Mouse (Mus musculus): ENCODE data around the gene Atp2b1. TPM values are rescaled to one million over a fixed set of nuclear protein-coding genes. Genes with fewer than 3 reads are reported as not detected.

Gene Atp2b1
- total and polyA plus RNA-seq, 3 experiments, result 23.5 to 26.6 TPM; not detected in 1

GRCm38 (mm10) chr10:98972359-98972758 lies 58.2 kb downstream of the Atp2b1 start:
- Histone ChIP-seq H3K4me1 (ENCODE audit: control insufficient read depth in 1 of 2, insufficient read depth in 2 of 2, low read length in 2 of 2) (peaks cover 0 to 5% of the 10 kb centered on the region in 2 experiments; a peak in 2 of 4 replicates), H3K27ac (ENCODE audit: control insufficient read depth, low read depth, low read length) (no peak overlapping the region), H3K36me3 (ENCODE audit: control insufficient read depth in 1 of 2, insufficient read depth in 2 of 2, low read length in 2 of 2) (peaks cover 0 to 11% of the 10 kb centered on the region in 2 experiments; a peak in 2 of 4 replicates), H3K79me2 (ENCODE audit: control insufficient read depth, insufficient read depth, low read length, poor library complexity) (peaks cover 27% of the 10 kb centered on the region), H3K27me3 (ENCODE audit: control insufficient read depth in 1 of 2, insufficient read depth in 2 of 2, low read length in 2 of 2) (no peaks in the 10 kb centered on the region), H3K9me3 (replicated peaks; ENCODE audit: insufficient read depth, low read length) (no peaks in the 10 kb centered on the region), H3K4me3 (ENCODE audit: control insufficient read depth in 1 of 2, insufficient read depth in 1 of 2, low read depth in 2 of 2, low read length in 2 of 2) (no peak overlapping the region), H3K9ac (ENCODE audit: control insufficient read depth, low read depth, low read length, poor library complexity, severe bottlenecking) (no peak overlapping the region)
- no peak for DNase-seq (ENCODE audit: low read depth, low spot score)
- TF ChIP-seq SMC3 (IDR thresholded peaks at IDR 0.05; ENCODE audit: low read depth, low read length), result no peak

DNA sequence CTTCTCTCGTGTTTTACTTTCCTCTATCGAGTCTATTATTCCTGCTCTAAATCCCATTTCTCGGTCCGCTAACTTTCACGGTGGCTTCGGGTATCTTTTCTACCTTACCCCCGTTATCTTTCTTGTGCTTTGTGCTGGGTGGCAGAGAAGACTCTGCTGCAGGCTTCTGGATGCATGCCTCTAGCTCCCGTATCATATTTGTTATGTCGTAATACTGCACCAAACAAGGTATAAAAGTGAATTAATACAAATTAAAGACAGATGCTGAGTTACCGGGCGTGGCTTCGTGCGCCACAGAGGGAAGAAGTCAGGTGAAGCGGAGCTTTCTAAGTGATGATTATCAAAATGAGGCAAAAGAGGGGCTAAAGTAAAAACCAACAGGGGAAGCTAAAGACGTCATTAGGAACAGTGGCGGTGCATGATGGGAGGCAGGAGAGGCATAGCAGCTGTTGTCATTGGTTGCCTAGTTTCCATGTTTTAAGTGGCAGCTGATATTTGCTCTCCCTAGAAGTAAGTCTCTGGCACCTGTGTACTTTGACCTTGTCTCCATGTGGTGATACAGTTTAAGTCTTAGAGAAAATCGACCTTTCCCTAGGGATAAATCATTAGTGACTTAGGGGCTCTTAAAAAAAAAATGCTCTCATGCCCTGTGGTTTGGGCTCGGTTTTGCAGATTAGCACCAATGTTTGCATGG lies 58.9 kb downstream of the Atp2b1 start:
- Histone ChIP-seq H3K4me1 (ENCODE audit: control insufficient read depth in 1 of 2, insufficient read depth in 2 of 2, low read length in 2 of 2) (peaks cover 0 to 5% of the 10 kb centered on the region in 2 experiments; a peak in 2 of 4 replicates), H3K9ac (ENCODE audit: control insufficient read depth, low read depth, low read length, poor library complexity, severe bottlenecking) (no peak overlapping the region), H3K4me3 (ENCODE audit: control insufficient read depth in 1 of 2, insufficient read depth in 1 of 2, low read depth in 2 of 2, low read length in 2 of 2) (no peak overlapping the region), H3K79me2 (ENCODE audit: control insufficient read depth, insufficient read depth, low read length, poor library complexity) (peaks cover 23% of the 10 kb centered on the region), H3K36me3 (ENCODE audit: control insufficient read depth in 1 of 2, insufficient read depth in 2 of 2, low read length in 2 of 2) (peaks cover 0 to 11% of the 10 kb centered on the region in 2 experiments; a peak in 3 of 4 replicates), H3K27me3 (ENCODE audit: control insufficient read depth in 1 of 2, insufficient read depth in 2 of 2, low read length in 2 of 2) (no peaks in the 10 kb centered on the region), H3K27ac (ENCODE audit: control insufficient read depth, low read depth, low read length) (no peak overlapping the region), H3K9me3 (replicated peaks; ENCODE audit: insufficient read depth, low read length) (no peaks in the 10 kb centered on the region)
- TF ChIP-seq ETS1 (IDR thresholded peaks at IDR 0.05; ENCODE audit: low read depth, low read length) (no peak), MAFK (IDR thresholded peaks at IDR 0.05; ENCODE audit: borderline replicate concordance, low read depth, low read length) (no peak), ZMIZ1 (IDR thresholded peaks at IDR 0.05; ENCODE audit: low read depth, low read length) (no peak), JUND (IDR thresholded peaks at IDR 0.05; ENCODE audit: low read depth, low read length) (no peak), TBP (IDR thresholded peaks at IDR 0.05; ENCODE audit: low read depth, low read length) (no peak), GATA1 (IDR thresholded peaks at IDR 0.05; ENCODE audit: low read depth, low read length) (no peak), ZC3H11A (IDR thresholded peaks at IDR 0.05; ENCODE audit: low read depth, low read length) (no peak), SIN3A (IDR thresholded peaks at IDR 0.05; ENCODE audit: low read length) (no peak), MAX (IDR thresholded peaks at IDR 0.05; ENCODE audit: low read length) (no peak), RCOR1 (IDR thresholded peaks at IDR 0.05; ENCODE audit: low read depth, low read length) (no peak)
- DNase-seq (ENCODE audit: low read depth, low spot score), result no peak

GRCm38 (mm10) chr10:98974645-98975044 lies 60.4 kb downstream of the Atp2b1 start:
- Histone ChIP-seq H3K9ac (ENCODE audit: control insufficient read depth, low read depth, low read length, poor library complexity, severe bottlenecking) (no peak overlapping the region), H3K4me3 (ENCODE audit: control insufficient read depth in 1 of 2, insufficient read depth in 1 of 2, low read depth in 2 of 2, low read length in 2 of 2) (no peak overlapping the region), H3K27ac (ENCODE audit: control insufficient read depth, low read depth, low read length) (no peak overlapping the region), H3K27me3 (ENCODE audit: control insufficient read depth in 1 of 2, insufficient read depth in 2 of 2, low read length in 2 of 2) (no peaks in the 10 kb centered on the region), H3K9me3 (replicated peaks; ENCODE audit: insufficient read depth, low read length) (no peaks in the 10 kb centered on the region), H3K4me1 (ENCODE audit: control insufficient read depth in 1 of 2, insufficient read depth in 2 of 2, low read length in 2 of 2) (peaks cover 0 to 5% of the 10 kb centered on the region in 2 experiments; a peak in 2 of 4 replicates), H3K36me3 (ENCODE audit: control insufficient read depth in 1 of 2, insufficient read depth in 2 of 2, low read length in 2 of 2) (peaks cover 0 to 11% of the 10 kb centered on the region in 2 experiments; a peak in 3 of 4 replicates), H3K79me2 (ENCODE audit: control insufficient read depth, insufficient read depth, low read length, poor library complexity) (peaks cover 23% of the 10 kb centered on the region)
- no peak for DNase-seq (ENCODE audit: low read depth, low spot score)
- TF ChIP-seq CHD2 (IDR thresholded peaks at IDR 0.05; ENCODE audit: low read length), result no peak
- no peak for TF ChIP-seq ELF1 (IDR thresholded peaks at IDR 0.05; ENCODE audit: low read depth, low read length)
- no peak for TF ChIP-seq ZKSCAN1 (IDR thresholded peaks at IDR 0.05; ENCODE audit: low read depth, low read length)
- no peak for TF ChIP-seq NRF1 (IDR thresholded peaks at IDR 0.05; ENCODE audit: insufficient read depth, low read depth, low read length, poor library complexity, severe bottlenecking)
- no peak for TF ChIP-seq RAD21 (IDR thresholded peaks at IDR 0.05; ENCODE audit: low read depth, low read length)
- TF ChIP-seq MAX (IDR thresholded peaks at IDR 0.05; ENCODE audit: low read length), result no peak
- no peak for TF ChIP-seq MXI1 (IDR thresholded peaks at IDR 0.05; ENCODE audit: low read depth, low read length)
- no peak for TF ChIP-seq ZNF384 (IDR thresholded peaks at IDR 0.05; ENCODE audit: low read depth, low read length)
- no peak for TF ChIP-seq MAZ (IDR thresholded peaks at IDR 0.05; ENCODE audit: low read depth, low read length)
- no peak for TF ChIP-seq MYC (IDR thresholded peaks at IDR 0.05; ENCODE audit: low read depth, low read length)
- TF ChIP-seq BHLHE40 (IDR thresholded peaks at IDR 0.05; ENCODE audit: borderline replicate concordance, low read depth, low read length), result no peak
